In genomic region chr8:56231930-56232329, GRCm38 (mm10) we compare ENCODE assay signal across 18 mouse cellular contexts.
DNase-seq lines count a peak whose midpoint lies in the region; ATAC-seq and TF ChIP-seq lines count a peak whose summit lies in the region.
"Had no signal": no experiment of that assay in that cellular context is flagged by ENCODE, and none has a peak within 500 bp of the region (broad histone marks: within the 10 kb centered on the region; RNA-seq: fewer than 3 reads in every experiment).

No protein-coding gene starts in this region.

- 73% methylated on average over 3 of the region's 3 CpGs for WGBS in kidney, adult 2 months
- 87% methylated on average over 3 of the region's 3 CpGs for WGBS in kidney, embryonic 14.5 days

- no peak overlapping the region for H3K9ac ChIP-seq in kidney, embryonic 14.5 days (ENCODE audit: low read depth, low read length)
- H3K9ac ChIP-seq: embryonic facial prominence, embryonic 12.5 days; forebrain, embryonic 13.5 days; midbrain, embryonic 15.5 days had no signal

- TF ChIP-seq POLR2A in kidney, adult 2 months (IDR thresholded peaks at IDR 0.05; ENCODE audit: low read depth, low read length), result no peak
- no peak for TF ChIP-seq POLR2A in testis, adult 2 months (IDR thresholded peaks at IDR 0.05; ENCODE audit: control insufficient read depth, low read depth, low read length)

- no peaks in the 10 kb centered on the region for H3K36me3 ChIP-seq in kidney, adult 2 months (ENCODE audit: control insufficient read depth, insufficient read depth, low read length)
- H3K36me3 ChIP-seq in kidney, embryonic 14.5 days (ENCODE audit: control insufficient read depth, insufficient read depth, low read length), result no peaks in the 10 kb centered on the region
- no peaks in the 10 kb centered on the region for H3K36me3 ChIP-seq in testis, adult 2 months (ENCODE audit: control insufficient read depth, insufficient read depth, low read length)
- H3K36me3 ChIP-seq: embryonic facial prominence, embryonic 12.5 days; midbrain, embryonic 15.5 days had no signal

- no peaks in the 10 kb centered on the region; the same call in 1 of the 2 replicates for H3K4me1 ChIP-seq in kidney, adult 2 months (ENCODE audit: control insufficient read depth, insufficient read depth, low read length)
- H3K4me1 ChIP-seq in kidney, embryonic 14.5 days (ENCODE audit: control insufficient read depth, insufficient read depth, low read length), result no peaks in the 10 kb centered on the region
- H3K4me1 ChIP-seq in testis, adult 2 months (ENCODE audit: control insufficient read depth, insufficient read depth, low read length), result no peaks in the 10 kb centered on the region
- H3K4me1 ChIP-seq: forebrain, embryonic 13.5 days; midbrain, embryonic 15.5 days had no signal

- peak; percentile 13 to 29 for DNase-seq in adrenal gland, adult (ENCODE audit: inconsistent age in 2 of 2, low spot score in 1 of 2)
- DNase-seq in adrenal gland, postnatal 25 days, result no peak
- DNase-seq in kidney, adult 2 months, result peak; percentile 72
- DNase-seq in testis, postnatal 14 days (ENCODE audit: low spot score), result no peak
- DNase-seq in cerebellum, adult 11-12 months, result no peak
- no peak for DNase-seq in ovary, postnatal 14 days (ENCODE audit: low spot score)
- DNase-seq: cerebellum, postnatal 25 days; gastrocnemius, adult 2 months; layer of hippocampus, adult 9-11 months; lung, adult 2 months; thymus, postnatal 25 days had no signal

- H3K9me3 ChIP-seq in kidney, embryonic 14.5 days (ENCODE audit: control insufficient read depth, low read length), result no peaks in the 10 kb centered on the region
- H3K9me3 ChIP-seq: embryonic facial prominence, embryonic 12.5 days; forebrain, embryonic 13.5 days; midbrain, embryonic 15.5 days had no signal

- H3K4me3 ChIP-seq in kidney, adult 2 months (ENCODE audit: insufficient read depth, low read depth, low read length), result no peak overlapping the region
- no peak overlapping the region for H3K4me3 ChIP-seq in kidney, embryonic 14.5 days (ENCODE audit: low read length)
- H3K4me3 ChIP-seq in testis, adult 2 months (ENCODE audit: control insufficient read depth, low read depth, low read length), result no peak overlapping the region
- H3K4me3 ChIP-seq: embryonic facial prominence, embryonic 12.5 days; forebrain, embryonic 13.5 days; gastrocnemius, adult 2 months; midbrain, embryonic 15.5 days had no signal

- H3K4me2 ChIP-seq in kidney, embryonic 14.5 days (replicated peaks; ENCODE audit: low read depth, low read length), result no peak overlapping the region
- H3K4me2 ChIP-seq: embryonic facial prominence, embryonic 12.5 days; forebrain, embryonic 13.5 days; midbrain, embryonic 15.5 days had no signal

- no peaks in the 10 kb centered on the region for H3K27me3 ChIP-seq in kidney, adult 2 months (replicated peaks; ENCODE audit: control insufficient read depth, insufficient read depth, low read length)
- no peaks in the 10 kb centered on the region for H3K27me3 ChIP-seq in kidney, embryonic 14.5 days (ENCODE audit: control insufficient read depth, insufficient read depth, low read length)
- H3K27me3 ChIP-seq in testis, adult 2 months (ENCODE audit: control insufficient read depth, insufficient read depth, low read length), result no peaks in the 10 kb centered on the region
- H3K27me3 ChIP-seq: CH12.LX; embryonic facial prominence, embryonic 12.5 days; forebrain, embryonic 13.5 days; midbrain, embryonic 15.5 days had no signal

- H3K27ac ChIP-seq in kidney, adult 2 months (ENCODE audit: insufficient read depth, low read depth, low read length), result peak overlapping the region; percentile 83
- H3K27ac ChIP-seq in kidney, embryonic 14.5 days (ENCODE audit: low read depth, low read length), result no peak overlapping the region
- peak overlapping the region; percentile 67 for H3K27ac ChIP-seq in testis, adult 2 months (ENCODE audit: control insufficient read depth, insufficient read depth, low read depth, low read length)
- H3K27ac ChIP-seq: forebrain, embryonic 13.5 days; gastrocnemius, adult 2 months; midbrain, embryonic 15.5 days had no signal

- ATAC-seq in kidney, embryonic 14.5 days (ENCODE audit: low FRiP score, low TSS enrichment), result no peak
- ATAC-seq: forebrain, embryonic 13.5 days; inflammation-experienced regulatory T-cells, adult 6 months; midbrain, embryonic 15.5 days had no signal

- no peak; the same call in 1 of the 2 replicates for TF ChIP-seq CTCF in kidney, adult 2 months (conservative IDR thresholded peaks at IDR 0.05; ENCODE audit: insufficient read depth, insufficient read length, low read depth, low read length)
- TF ChIP-seq CTCF in testis, adult 2 months (IDR thresholded peaks at IDR 0.05; ENCODE audit: control insufficient read depth, insufficient read depth, insufficient replicate concordance, low read depth, low read length), result no peak

Comparison
In these comparisons a context has a peak if more than half of its experiments do, and no peak if none do; other contexts are left out.
1. DNase-seq: peak in adrenal gland, adult (2 of 2) and kidney, adult 2 months (single experiment); none in adrenal gland, postnatal 25 days (single experiment), testis, postnatal 14 days (single experiment), cerebellum, adult 11-12 months (single experiment) and ovary, postnatal 14 days (single experiment).